Mouse (Mus musculus) cerebellum, adult 9-11 months (tissue): ENCODE measurements around the gene Snapc4.

Source experiments
- DNase-seq: peaks from one replicate; pipeline ENCODE4 v3.0.0; 2022

Snapc4 gene

DNA sequence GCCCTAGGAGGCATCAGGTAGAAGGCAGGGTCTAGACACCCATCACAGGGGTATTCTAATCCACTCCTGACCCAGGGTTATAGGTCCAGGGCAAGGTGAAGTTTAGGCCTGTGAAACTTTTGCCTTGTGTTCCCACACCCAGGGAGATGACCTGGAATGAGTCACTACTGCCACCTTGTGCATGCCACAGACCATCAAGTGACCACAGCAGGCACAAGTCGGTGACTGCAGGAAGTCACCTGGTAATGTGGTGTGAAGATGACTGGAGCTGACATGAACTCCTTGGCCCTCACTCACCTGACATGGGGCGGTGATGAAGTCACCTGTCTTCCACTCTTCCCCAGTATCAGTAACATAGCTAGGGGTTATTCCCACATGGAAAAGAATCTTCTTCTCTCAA is 67.6 kb downstream of the Snapc4 start:
- DNase-seq, result peak; percentile 75
